Mouse (Mus musculus): ENCODE results near the gene Olfr1477. TPM values are rescaled to one million over a fixed set of nuclear protein-coding genes. Genes with fewer than 3 reads are reported as not detected.
"Not testable (repeated sequence)": the region's sequence is repeated elsewhere in the genome, so short reads cannot be mapped to it uniquely, and the experiment has no call there.

The Olfr1477 gene
- polyA plus RNA-seq (2015; fragmentation: Nextera tagmentation; extraction: Ambion mirVana): not detected in 2 replicates

GRCm38 (mm10) chr19:13500246-13500645 lies at the start of gene Olfr1477:
Gene Olfr1477, plus strand, starts transcription at chr19:13500546.
- Histone ChIP-seq H3K9ac (ENCODE audit: low read length) (no peak within 1 kb of the TSS), H3K4me2 (ENCODE audit: low read depth, low read length) (no peak within 1 kb of the TSS), H3K4me1 (ENCODE audit: control insufficient read depth, insufficient read depth, low read length) (no peaks in the 10 kb centered on the region), H3K36me3 (ENCODE audit: control insufficient read depth, insufficient read depth, low read length) (no peaks in the 10 kb centered on the region), H3K4me3 (replicated peaks; ENCODE audit: low read length) (no peak within 1 kb of the TSS), H3K9me3 (replicated peaks; ENCODE audit: control insufficient read depth, low read length) (no peaks in the 10 kb centered on the region), H3K27ac (ENCODE audit: low read length) (no peak within 1 kb of the TSS), H3K27me3 (ENCODE audit: control insufficient read depth, insufficient read depth, low read length) (no peaks in the 10 kb centered on the region)
- 64% methylated on average over 3 of the region's 3 CpGs for WGBS
- no peak for ATAC-seq (ENCODE audit: insufficient read depth, low FRiP score)

DNA sequence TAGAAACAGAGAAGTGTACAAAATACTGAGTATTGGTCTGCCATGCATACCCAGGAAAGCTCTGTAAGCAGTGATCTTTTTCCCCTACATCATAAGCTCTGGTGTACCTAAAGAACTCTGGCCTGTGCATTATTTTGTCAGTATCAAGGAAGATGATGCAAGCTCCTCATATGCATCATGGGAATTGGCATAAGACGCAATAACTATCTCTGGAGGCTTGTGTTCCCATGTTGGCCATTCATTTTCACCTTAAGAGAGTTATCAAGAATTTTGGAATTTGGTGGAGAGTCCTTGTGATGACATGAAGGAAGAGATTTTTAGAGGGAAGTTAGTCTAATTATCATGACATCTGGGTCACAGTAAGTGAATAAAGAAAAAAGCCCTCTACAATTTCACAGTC lies 44.4 kb upstream of the Olfr1477 start, which contains the start of gene Olfr1472:
TSS of gene Olfr1472 (minus strand) at position 101 of the 400 bp plus-strand sequence.
- WGBS: 72% methylated on average over 1 of the region's 1 CpGs
- H3K27ac ChIP-seq (ENCODE audit: low read length): no peak within 1 kb of the TSS
- no peaks in the 10 kb centered on the region for H3K27me3 ChIP-seq (ENCODE audit: control insufficient read depth, insufficient read depth, low read length)
- no peak within 1 kb of the TSS for H3K9ac ChIP-seq (ENCODE audit: low read length)
- no peaks in the 10 kb centered on the region for H3K36me3 ChIP-seq (ENCODE audit: control insufficient read depth, insufficient read depth, low read length)
- no peak within 1 kb of the TSS for H3K4me2 ChIP-seq (ENCODE audit: low read depth, low read length)
- ATAC-seq (ENCODE audit: insufficient read depth, low FRiP score): no peak
- H3K4me1 ChIP-seq (ENCODE audit: control insufficient read depth, insufficient read depth, low read length): no peaks in the 10 kb centered on the region
- H3K9me3 ChIP-seq (replicated peaks; ENCODE audit: control insufficient read depth, low read length): no peaks in the 10 kb centered on the region
- no peak within 1 kb of the TSS for H3K4me3 ChIP-seq (replicated peaks; ENCODE audit: low read length)

- not testable (repeated sequence) for H3K4me1 ChIP-seq (ENCODE audit: control insufficient read depth, insufficient read depth, low read length); ATAC-seq (ENCODE audit: insufficient read depth, low FRiP score); H3K27ac ChIP-seq (ENCODE audit: low read length); H3K9me3 ChIP-seq (replicated peaks; ENCODE audit: control insufficient read depth, low read length); H3K36me3 ChIP-seq (ENCODE audit: control insufficient read depth, insufficient read depth, low read length); H3K4me3 ChIP-seq (replicated peaks; ENCODE audit: low read length); H3K27me3 ChIP-seq (ENCODE audit: control insufficient read depth, insufficient read depth, low read length); H3K9ac ChIP-seq (ENCODE audit: low read length); H3K4me2 ChIP-seq (ENCODE audit: low read depth, low read length)
- WGBS: 75% methylated on average over 4 of the region's 4 CpGs
Measured at GRCm38 (mm10) chr19:13469265-13469664, 31.1 kb upstream of the Olfr1477 start, which contains the start of gene Olfr1474. Gene Olfr1474, plus strand, starts transcription at chr19:13469565.

GRCm38 (mm10) chr19:13480096-13480495 lies 20.2 kb upstream of the Olfr1477 start, which contains the start of gene Olfr1475:
Gene Olfr1475, minus strand, starts transcription at chr19:13480196.
- Histone ChIP-seq H3K4me2 (ENCODE audit: low read depth, low read length) (no peak within 1 kb of the TSS), H3K27ac (ENCODE audit: low read length) (no peak within 1 kb of the TSS), H3K9ac (ENCODE audit: low read length) (no peak within 1 kb of the TSS), H3K4me3 (replicated peaks; ENCODE audit: low read length) (no peak within 1 kb of the TSS), H3K27me3 (ENCODE audit: control insufficient read depth, insufficient read depth, low read length) (no peaks in the 10 kb centered on the region), H3K36me3 (ENCODE audit: control insufficient read depth, insufficient read depth, low read length) (no peaks in the 10 kb centered on the region), H3K9me3 (replicated peaks; ENCODE audit: control insufficient read depth, low read length) (no peaks in the 10 kb centered on the region), H3K4me1 (ENCODE audit: control insufficient read depth, insufficient read depth, low read length) (no peaks in the 10 kb centered on the region)
- no peak for ATAC-seq (ENCODE audit: insufficient read depth, low FRiP score)

DNA sequence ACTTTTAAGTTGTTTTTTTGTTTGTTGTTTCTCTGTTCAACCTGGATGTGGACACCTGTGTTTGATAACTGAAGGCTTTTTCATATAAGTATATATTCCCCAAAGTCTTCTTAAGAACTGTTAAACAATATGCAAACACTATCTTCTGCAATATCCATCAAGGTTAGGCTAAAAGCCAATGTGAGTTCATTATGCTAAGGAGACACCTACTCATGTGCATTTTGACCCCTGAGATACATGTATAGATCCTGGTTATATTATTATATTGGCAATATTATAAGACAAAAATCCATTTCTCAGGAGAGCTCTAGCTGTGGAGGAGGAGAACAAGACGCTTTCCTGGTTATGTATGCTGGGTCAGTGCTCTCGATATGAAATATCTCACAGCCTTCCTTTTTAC lies 27.3 kb downstream of the Olfr1477 start, which contains the start of gene Olfr1480:
TSS of gene Olfr1480 (plus strand) at position 301 of the 400 bp plus-strand sequence.
- H3K36me3 ChIP-seq (ENCODE audit: control insufficient read depth, insufficient read depth, low read length): no peaks in the 10 kb centered on the region
- H3K9ac ChIP-seq (ENCODE audit: low read length): no peak within 1 kb of the TSS
- H3K9me3 ChIP-seq (replicated peaks; ENCODE audit: control insufficient read depth, low read length): no peaks in the 10 kb centered on the region
- H3K4me1 ChIP-seq (ENCODE audit: control insufficient read depth, insufficient read depth, low read length): no peaks in the 10 kb centered on the region
- H3K27ac ChIP-seq (ENCODE audit: low read length): no peak within 1 kb of the TSS
- ATAC-seq (ENCODE audit: insufficient read depth, low FRiP score): no peak
- no peaks in the 10 kb centered on the region for H3K27me3 ChIP-seq (ENCODE audit: control insufficient read depth, insufficient read depth, low read length)
- no peak within 1 kb of the TSS for H3K4me3 ChIP-seq (replicated peaks; ENCODE audit: low read length)
- 75% methylated on average over 2 of the region's 2 CpGs for WGBS
- no peak within 1 kb of the TSS for H3K4me2 ChIP-seq (ENCODE audit: low read depth, low read length)

Other genes with a start within 250 kb of the Olfr1477 start
- gene Olfr1465, start 185.0 kb upstream of the Olfr1477 start, polyA plus RNA-seq (2015; fragmentation: Nextera tagmentation; extraction: Ambion mirVana): not detected in 2 replicates
- not detected in 2 replicates for gene Olfr1466, start 161.7 kb upstream of the Olfr1477 start, polyA plus RNA-seq (2015; fragmentation: Nextera tagmentation; extraction: Ambion mirVana)
- gene Olfr1467, start 138.3 kb upstream of the Olfr1477 start, polyA plus RNA-seq (2015; fragmentation: Nextera tagmentation; extraction: Ambion mirVana): not detected in 2 replicates
- gene Olfr1469, start 92.7 kb upstream of the Olfr1477 start, polyA plus RNA-seq (2015; fragmentation: Nextera tagmentation; extraction: Ambion mirVana): not detected in 2 replicates
- gene Olfr1471, start 57.1 kb upstream of the Olfr1477 start, polyA plus RNA-seq (2015; fragmentation: Nextera tagmentation; extraction: Ambion mirVana): not detected in 2 replicates
- not detected in 2 replicates for gene Olfr1472, start 44.5 kb upstream of the Olfr1477 start, polyA plus RNA-seq (2015; fragmentation: Nextera tagmentation; extraction: Ambion mirVana)
- gene Olfr1474, start 31.0 kb upstream of the Olfr1477 start, polyA plus RNA-seq (2015; fragmentation: Nextera tagmentation; extraction: Ambion mirVana): not detected in 2 replicates
- not detected in 2 replicates for gene Olfr1475, start 20.4 kb upstream of the Olfr1477 start, polyA plus RNA-seq (2015; fragmentation: Nextera tagmentation; extraction: Ambion mirVana)
- gene Olfr1480, start 27.4 kb downstream of the Olfr1477 start, polyA plus RNA-seq (2015; fragmentation: Nextera tagmentation; extraction: Ambion mirVana): not detected in 2 replicates
- not detected in 2 replicates for gene Olfr1484, start 83.0 kb downstream of the Olfr1477 start, polyA plus RNA-seq (2015; fragmentation: Nextera tagmentation; extraction: Ambion mirVana)
- not detected in 2 replicates for gene Olfr1487, start 116.8 kb downstream of the Olfr1477 start, polyA plus RNA-seq (2015; fragmentation: Nextera tagmentation; extraction: Ambion mirVana)
- not detected in 2 replicates for gene Olfr1489, start 131.1 kb downstream of the Olfr1477 start, polyA plus RNA-seq (2015; fragmentation: Nextera tagmentation; extraction: Ambion mirVana)
- gene Olfr1490, start 150.5 kb downstream of the Olfr1477 start, polyA plus RNA-seq (2015; fragmentation: Nextera tagmentation; extraction: Ambion mirVana): not detected in 2 replicates
- not detected in 2 replicates for gene Olfr1491, start 196.7 kb downstream of the Olfr1477 start, polyA plus RNA-seq (2015; fragmentation: Nextera tagmentation; extraction: Ambion mirVana)
- not detected in 2 replicates for gene Olfr1493-ps1, start 222.7 kb downstream of the Olfr1477 start, polyA plus RNA-seq (2015; fragmentation: Nextera tagmentation; extraction: Ambion mirVana)
- not detected in 2 replicates for gene Olfr1494, start 239.2 kb downstream of the Olfr1477 start, polyA plus RNA-seq (2015; fragmentation: Nextera tagmentation; extraction: Ambion mirVana)

Measured in stomach, embryonic 16.5 days (tissue).